Mouse (Mus musculus): ENCODE data around the gene Adam19.

- TF ChIP-seq SRF (IDR thresholded peaks at IDR 0.05; ENCODE audit: control insufficient read depth, insufficient read length, low read depth) (no peak), POLR2A (IDR thresholded peaks at IDR 0.05; ENCODE audit: insufficient read length, low read depth) (no peak), MYOG (IDR thresholded peaks at IDR 0.05; ENCODE audit: control insufficient read depth in 1 of 3, insufficient read depth in 1 of 3, insufficient read length in 2 of 3, low read depth in 2 of 3) (no peak), E2F4 (IDR thresholded peaks at IDR 0.05; ENCODE audit: insufficient read depth) (no peak)
Measured at GRCm38 (mm10) chr11:46107046-46107445, 51.3 kb downstream of the Adam19 start.

All from myocyte (in vitro differentiated cells).